Mouse (Mus musculus) v-Abl transformed pro-B cells (cell line): Measurements from ENCODE around the gene Fyb2.

Experiments used
- in situ Hi-C, 2 experiments: fragments of 400-800 bp; cut with MboI; formaldehyde crosslinking; loops; one replicate each; pipeline ENCODE4 v1.15.1; 2025; ENCODE audit not compliant: unreplicated experiment in 2 of 2

The Fyb2 gene

GRCm38 (mm10) chr4:104913291-104914129 is at the start of gene Fyb2:
TSS of gene Fyb2 (plus strand) at chr4:104913456.
- in situ Hi-C loops = loop anchor here (5.0 to 25.0 kb wide), 7 partner anchors 121 to 1314 kb away; no protein-coding TSS in a partner anchor

GRCm38 (mm10) chr4:104864397-104864796 is 48.9 kb upstream of the Fyb2 start:
- in situ Hi-C loops = no loop called here

- in situ Hi-C loops = no loop called here
Observed at GRCm38 (mm10) chr4:104869581-104869980, 43.7 kb upstream of the Fyb2 start.

- in situ Hi-C loops = no loop called here
Observed at GRCm38 (mm10) chr4:104870196-104870595, 43.1 kb upstream of the Fyb2 start.

- in situ Hi-C loops = loop anchor here (25.0 kb wide), 2 partner anchors 1564 to 1889 kb away; partner anchors contain the start of genes Oma1 (in 2 of the 2) and Tctex1d1 (in 1 of the 2)
Observed at GRCm38 (mm10) chr4:104875832-104876231, 37.4 kb upstream of the Fyb2 start.

- in situ Hi-C loops = loop anchor here (25.0 kb wide), 2 partner anchors 1564 to 1889 kb away; partner anchors contain the start of genes Oma1 (in 2 of the 2) and Tctex1d1 (in 1 of the 2)
Observed at GRCm38 (mm10) chr4:104876323-104876722, 36.9 kb upstream of the Fyb2 start, which contains the start of gene C8a. TSS of gene C8a (minus strand) at chr4:104876398.

- in situ Hi-C loops = loop anchor here (25.0 kb wide), 2 partner anchors 1575 to 1900 kb away; partner anchors contain the start of genes Oma1 (in 2 of the 2) and Tctex1d1 (in 1 of the 2)
Observed at GRCm38 (mm10) chr4:104887486-104887885, 25.8 kb upstream of the Fyb2 start.

GRCm38 (mm10) chr4:104888499-104889262 is 24.6 kb upstream of the Fyb2 start:
- in situ Hi-C loops = loop anchor here (25.0 kb wide), 2 partner anchors 1576 to 1901 kb away; partner anchors contain the start of genes Oma1 (in 2 of the 2) and Tctex1d1 (in 1 of the 2)

GRCm38 (mm10) chr4:104891708-104892107 is 21.5 kb upstream of the Fyb2 start:
- in situ Hi-C loops = loop anchor here (10.0 to 25.0 kb wide), 4 partner anchors 1579 to 1907 kb away; partner anchors contain the start of genes Oma1 (in 2 of the 2) and Tctex1d1 (in 1 of the 2)

- in situ Hi-C loops = loop anchor here (10.0 to 25.0 kb wide), 4 partner anchors 1581 to 1909 kb away; partner anchors contain the start of genes Oma1 (in 2 of the 2) and Tctex1d1 (in 1 of the 2)
Observed at GRCm38 (mm10) chr4:104893588-104893987, 19.7 kb upstream of the Fyb2 start.

GRCm38 (mm10) chr4:104894004-104894734 is 19.1 kb upstream of the Fyb2 start:
- in situ Hi-C loops = loop anchor here (10.0 to 25.0 kb wide), 4 partner anchors 1582 to 1909 kb away; partner anchors contain the start of genes Oma1 (in 2 of the 2) and Tctex1d1 (in 1 of the 2)

GRCm38 (mm10) chr4:104902836-104903235 is 10.4 kb upstream of the Fyb2 start:
- in situ Hi-C loops = loop anchor here (10.0 to 25.0 kb wide), 2 partner anchors 434 to 1472 kb away; no protein-coding TSS in a partner anchor

- in situ Hi-C loops = loop anchor here (5.0 to 25.0 kb wide), 3 partner anchors 222 to 1470 kb away; no protein-coding TSS in a partner anchor
Observed at GRCm38 (mm10) chr4:104905049-104905448, 8.2 kb upstream of the Fyb2 start.

GRCm38 (mm10) chr4:104911685-104912084 is 1.6 kb upstream of the Fyb2 start:
- in situ Hi-C loops = loop anchor here (5.0 to 25.0 kb wide), 7 partner anchors 123 to 1316 kb away; no protein-coding TSS in a partner anchor

- in situ Hi-C loops = loop anchor here (5.0 to 25.0 kb wide), 7 partner anchors 120 to 1313 kb away; no protein-coding TSS in a partner anchor
Observed at GRCm38 (mm10) chr4:104914711-104915247, 1.5 kb downstream of the Fyb2 start.

GRCm38 (mm10) chr4:104918017-104918416 is 4.8 kb downstream of the Fyb2 start:
- in situ Hi-C loops = loop anchor here (10.0 to 25.0 kb wide), 5 partner anchors 117 to 1307 kb away; no protein-coding TSS in a partner anchor

GRCm38 (mm10) chr4:104925383-104925782 is 12.1 kb downstream of the Fyb2 start:
- in situ Hi-C loops = no loop called here

GRCm38 (mm10) chr4:104929165-104929564 is 15.9 kb downstream of the Fyb2 start:
- in situ Hi-C loops = no loop called here

GRCm38 (mm10) chr4:104933620-104934019 is 20.4 kb downstream of the Fyb2 start:
- in situ Hi-C loops = no loop called here
